Mouse (Mus musculus) heart, adult 2 months (tissue): Measurements from ENCODE around the gene Cd4. TPM values are rescaled to one million over a fixed set of nuclear protein-coding genes. Genes with fewer than 3 reads are reported as not detected.

Source experiments
- DNase-seq, 2 experiments: peaks; one replicate each; pipeline ENCODE4 v3.0.0; 2021
- H3K27ac ChIP-seq: fragments of 200-600 bp; 2 replicates; pipeline ENCODE4 v1.8.1; 2022
- H3K27me3 ChIP-seq: fragments of 200-500 bp; 2 replicates; pipeline ENCODE4 v1.6.1; 2012; ENCODE audit warnings: mild to moderate bottlenecking, low read length, inconsistent platforms, mixed read lengths; ENCODE audit not compliant: control insufficient read depth, insufficient read depth
- H3K36me3 ChIP-seq: fragments of 200-500 bp; 2 replicates; pipeline ENCODE4 v1.6.1; 2012; ENCODE audit warnings: low read length, inconsistent platforms; ENCODE audit not compliant: control insufficient read depth, insufficient read depth
- H3K4me1 ChIP-seq: fragments of 200-500 bp; 2 replicates; pipeline ENCODE4 v1.6.1; 2011; ENCODE audit warnings: low read length; ENCODE audit not compliant: control insufficient read depth, insufficient read depth
- H3K4me3 ChIP-seq: fragments of 200-600 bp; 2 replicates; pipeline ENCODE4 v1.8.1; 2022
- H3K79me2 ChIP-seq: fragments of 200-500 bp; replicated peaks from 2 replicates; pipeline ENCODE4 v1.6.1; 2012; ENCODE audit warnings: mild to moderate bottlenecking, inconsistent platforms, low read length, moderate library complexity, mixed read lengths; ENCODE audit not compliant: control insufficient read depth, insufficient read depth
- H3K9ac ChIP-seq: fragments of 200-500 bp; 2 replicates; pipeline ENCODE4 v1.6.1; 2012; ENCODE audit warnings: low read depth, mild to moderate bottlenecking, control low read depth, inconsistent platforms, low read length, mixed read lengths
- CTCF ChIP-seq: fragments of 200-600 bp; IDR thresholded peaks from 2 replicates; pipeline ENCODE4 v1.8.1; 2022; ENCODE audit warnings: antibody characterized with exemption, mild to moderate bottlenecking, moderate library complexity
- EP300 ChIP-seq: fragments of 200-500 bp; IDR thresholded peaks from 2 replicates; pipeline ENCODE4 v1.6.1; 2011; ENCODE audit warnings: low read depth, low read length, control low read depth; ENCODE audit not compliant: insufficient read depth
- POLR2A ChIP-seq: fragments of 200-500 bp; IDR thresholded peaks from 2 replicates; pipeline ENCODE4 v1.6.1; 2011; ENCODE audit warnings: mild to moderate bottlenecking, low read depth, low read length, control low read depth; ENCODE audit not compliant: insufficient read depth
- WGBS: fragments of 180-500 bp; shearing (Covaris S2); methylation state at CpG from one replicate; pipeline ENCODE4 v1.1.7; 2018; 5-methylcytosine and 5-hydroxymethylcytosine counted together
- intact Hi-C: fragments of 180-260 bp; cut with DNase I; formaldehyde crosslinking; loops from one replicate; pipeline ENCODE4 v1.15.1; 2025
- polyA plus RNA-seq: library from polyadenylated mRNA; depleted of rRNA; stranded (reverse); fragments of >200 nt; gene quantifications from 2 replicates; pipeline ENCODE4 v1.2.3, GENCODE M21; 2012
- total RNA-seq, 2 experiments: library from RNA; stranded (reverse); gene quantifications; 2 replicates each; pipeline ENCODE4 v1.2.3; 2021

Cd4 gene
- total and polyA plus RNA-seq, 3 experiments = 0.34 to 0.66 (median 0.57) TPM

GRCm38 (mm10) chr6:124917518-124918330 is 29.7 kb upstream of the Cd4 start:
- peak; percentile 93 to 94 for DNase-seq
- Histone ChIP-seq H3K27me3 (no peaks in the 10 kb centered on the region), H3K79me2 (0 out of 2 replicates have a peak, but pooled peaks cover 2% of the 10 kb centered on the region), H3K36me3 (no peaks in the 10 kb centered on the region), H3K9ac (peak overlapping the region; percentile 99), H3K4me3 (peak overlapping the region; percentile 90), H3K4me1 (peaks cover 12% of the 10 kb centered on the region), H3K27ac (peak overlapping the region; percentile 98)
- 2% methylated on average over 88 of the region's 89 CpGs for WGBS
- TF ChIP-seq POLR2A (peak; percentile 67), EP300 (peak; percentile 29; the same call in 1 of the 2 replicates), CTCF (no peak)
- intact Hi-C loops = loop anchor here (1.0 kb wide), 2 partner anchors 13 kb away; no protein-coding TSS in a partner anchor

GRCm38 (mm10) chr6:124916695-124917517 is 28.9 kb upstream of the Cd4 start:
- peak overlapping the region; percentile 98 for H3K27ac ChIP-seq
- 0 out of 2 replicates have a peak, but pooled peaks cover 2% of the 10 kb centered on the region for H3K79me2 ChIP-seq
- H3K4me1 ChIP-seq = peaks cover 12% of the 10 kb centered on the region
- TF ChIP-seq CTCF (peak; percentile 75), EP300 (no peak)
- DNase-seq = peak; percentile 95 to 97
- H3K27me3 ChIP-seq = no peaks in the 10 kb centered on the region
- WGBS = under 1% methylated on average over 49 of the region's 67 CpGs
- no peaks in the 10 kb centered on the region for H3K36me3 ChIP-seq
- intact Hi-C loops = loop anchor here (1.0 kb wide), 2 partner anchors 13 kb away; no protein-coding TSS in a partner anchor
- peak overlapping the region; percentile 99 for H3K9ac ChIP-seq
- peak overlapping the region; percentile 90 for H3K4me3 ChIP-seq

GRCm38 (mm10) chr6:124915942-124916694 is 28.1 kb upstream of the Cd4 start:
- H3K27ac ChIP-seq = peak overlapping the region; percentile 98
- H3K9ac ChIP-seq = peak overlapping the region; percentile 99
- H3K27me3 ChIP-seq = no peaks in the 10 kb centered on the region
- 8% methylated on average over 12 of the region's 12 CpGs for WGBS
- H3K4me3 ChIP-seq = peak overlapping the region; percentile 90
- DNase-seq = peak in 1 of 2 experiments; percentile 40
- H3K79me2 ChIP-seq = 0 out of 2 replicates have a peak, but pooled peaks cover 2% of the 10 kb centered on the region
- H3K36me3 ChIP-seq = no peaks in the 10 kb centered on the region
- H3K4me1 ChIP-seq = peaks cover 12% of the 10 kb centered on the region
- intact Hi-C loops = no loop called here
- TF ChIP-seq POLR2A (no peak), CTCF (no peak), EP300 (no peak)

- DNase-seq = no peak
- Histone ChIP-seq H3K79me2 (0 out of 2 replicates have a peak, but pooled peaks cover 2% of the 10 kb centered on the region), H3K27ac (peak overlapping the region; percentile 7; the same call in 1 of the 2 replicates), H3K27me3 (no peaks in the 10 kb centered on the region), H3K36me3 (no peaks in the 10 kb centered on the region), H3K9ac (peak overlapping the region; percentile 99), H3K4me1 (peaks cover 9% of the 10 kb centered on the region), H3K4me3 (peak overlapping the region; percentile 90)
- TF ChIP-seq POLR2A (0 out of 2 replicates have a peak, but pooled peaks have one; percentile 15), EP300 (no peak), CTCF (no peak)
- intact Hi-C loops = no loop called here
- WGBS = 43% methylated on average over 22 of the region's 22 CpGs
Observed at GRCm38 (mm10) chr6:124915160-124915941, 27.3 kb upstream of the Cd4 start.

GRCm38 (mm10) chr6:124914511-124914910 is 26.5 kb upstream of the Cd4 start:
- Histone ChIP-seq H3K4me1 (peaks cover 9% of the 10 kb centered on the region), H3K9ac (no peak overlapping the region), H3K27me3 (no peaks in the 10 kb centered on the region), H3K27ac (no peak overlapping the region), H3K79me2 (0 out of 2 replicates have a peak, but pooled peaks cover 2% of the 10 kb centered on the region), H3K4me3 (no peak overlapping the region), H3K36me3 (no peaks in the 10 kb centered on the region)
- TF ChIP-seq EP300 = no peak
- no peak for TF ChIP-seq POLR2A
- no peak for TF ChIP-seq CTCF
- no peak for DNase-seq
- intact Hi-C loops = no loop called here
- 77% methylated on average over 7 of the region's 7 CpGs for WGBS
